Mouse (Mus musculus) ES-E14 (cell line): Measurements from ENCODE around the gene Slc25a19.

Experiments used
- CHD2 ChIP-seq: IDR thresholded peaks from 2 replicates; pipeline ENCODE4 v1.6.1; 2014; ENCODE audit warnings: mild to moderate bottlenecking, low read depth, low read length, inconsistent platforms
- HCFC1 ChIP-seq: IDR thresholded peaks from 2 replicates; pipeline ENCODE4 v1.6.1; 2012; ENCODE audit warnings: low read length, inconsistent platforms, borderline replicate concordance; ENCODE audit not compliant: insufficient read depth
- ZNF384 ChIP-seq: IDR thresholded peaks from 2 replicates; pipeline ENCODE4 v1.6.1; 2012; ENCODE audit warnings: low read depth, low read length, inconsistent platforms

- TF ChIP-seq CHD2 (no peak), ZNF384 (no peak), HCFC1 (no peak)
These were observed 12.3 kb upstream of the Slc25a19 start for GRCm38 (mm10) chr11:115640311-115640828.
